Mouse (Mus musculus) midbrain, embryonic 11.5 days (tissue): ENCODE data around the gene Olfr465-ps1. TPM values are rescaled to one million over a fixed set of nuclear protein-coding genes. Genes with fewer than 3 reads are reported as not detected.

ENCODE experiments used
- ATAC-seq: fragments of 200-750 bp; cut with Nextera tagmentation; 2 replicates; pipeline ENCODE4 v1.8.0; 2017; ENCODE audit warnings: moderate TSS enrichment, moderate library complexity; ENCODE audit not compliant: low FRiP score
- DNase-seq: peaks from one replicate; pipeline ENCODE4 v3.0.0; 2015; ENCODE audit warnings: low spot score; ENCODE audit errors: missing footprints
- H3K27ac ChIP-seq: fragments of 300-500 bp; sonication (generic); 2 replicates; pipeline ENCODE4 v1.5.1; 2014; ENCODE audit warnings: low read depth, low read length
- H3K27me3 ChIP-seq: fragments of 300-500 bp; sonication (generic); 2 replicates; pipeline ENCODE4 v1.6.1; 2014; ENCODE audit warnings: mild to moderate bottlenecking, low read length, moderate library complexity, mixed read lengths; ENCODE audit not compliant: control insufficient read depth, insufficient read depth
- H3K36me3 ChIP-seq: fragments of 300-500 bp; sonication (generic); 2 replicates; pipeline ENCODE4 v1.6.1; 2014; ENCODE audit warnings: mild to moderate bottlenecking, low read length, moderate library complexity, mixed read lengths; ENCODE audit not compliant: control insufficient read depth, insufficient read depth
- H3K4me1 ChIP-seq: fragments of 300-500 bp; sonication (generic); 2 replicates; pipeline ENCODE4 v1.6.1; 2014; ENCODE audit warnings: low read length; ENCODE audit not compliant: control insufficient read depth, insufficient read depth
- H3K4me2 ChIP-seq: fragments of 300-500 bp; sonication (generic); 2 replicates; pipeline ENCODE4 v1.6.1; 2014; ENCODE audit warnings: mild to moderate bottlenecking, moderate library complexity
- H3K4me3 ChIP-seq: fragments of 300-500 bp; sonication (generic); 2 replicates; pipeline ENCODE4 v1.5.1; 2014; ENCODE audit warnings: low read depth, low read length
- H3K9ac ChIP-seq: fragments of 300-500 bp; sonication (generic); 2 replicates; pipeline ENCODE4 v1.6.1; 2014; ENCODE audit warnings: low read length
- H3K9me3 ChIP-seq: fragments of 300-500 bp; sonication (generic); 2 replicates; pipeline ENCODE4 v1.6.1; 2016; ENCODE audit warnings: low read length; ENCODE audit not compliant: control insufficient read depth
- WGBS: fragments of 180-500 bp; shearing (Covaris S2); extraction: QIAGEN DNeasy Blood & Tissue Kit; methylation state at CpG from one replicate; pipeline ENCODE4 v1.1.7; 2014; 5-methylcytosine and 5-hydroxymethylcytosine counted together
- polyA plus RNA-seq: library from polyadenylated mRNA; unstranded; fragments of >200 nt; fragmentation: Nextera tagmentation; extraction: Ambion mirVana; gene quantifications from 2 replicates; pipeline ENCODE4 v1.2.1, GENCODE M21; 2014

Gene Olfr465-ps1
- not detected in 2 replicates for polyA plus RNA-seq

DNA sequence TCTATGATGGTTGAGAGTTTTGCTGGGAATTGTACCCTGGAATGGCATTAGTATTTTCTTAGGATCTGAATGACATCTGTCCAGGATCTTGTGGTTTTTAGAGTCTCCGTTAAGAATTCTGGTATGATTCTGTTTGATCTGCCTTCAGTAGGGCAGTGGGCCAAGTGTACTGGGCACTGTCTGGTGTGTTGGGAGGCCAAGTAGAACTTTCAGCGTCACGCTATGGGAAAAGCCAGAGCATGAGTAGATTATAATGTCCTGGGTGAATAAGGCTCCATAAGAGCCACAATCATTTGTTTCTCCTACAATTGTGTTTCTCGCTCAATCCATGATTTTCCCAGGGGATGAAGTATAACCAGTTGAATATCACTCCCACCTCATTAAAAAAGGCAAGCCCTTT lies at the start of gene Olfr465-ps1:
Gene Olfr465-ps1, plus strand, starts transcription at position 301 of the 400 bp plus-strand sequence.
- DNase-seq = no peak
- Histone ChIP-seq H3K9me3 (no peaks in the 10 kb centered on the region), H3K4me1 (no peaks in the 10 kb centered on the region), H3K4me2 (no peak within 1 kb of the TSS), H3K36me3 (no peaks in the 10 kb centered on the region), H3K27ac (no peak within 1 kb of the TSS), H3K27me3 (no peaks in the 10 kb centered on the region), H3K9ac (no peak within 1 kb of the TSS), H3K4me3 (no peak within 1 kb of the TSS)
- WGBS = 87% methylated on average over 4 of the region's 4 CpGs
- ATAC-seq = no peak

DNA sequence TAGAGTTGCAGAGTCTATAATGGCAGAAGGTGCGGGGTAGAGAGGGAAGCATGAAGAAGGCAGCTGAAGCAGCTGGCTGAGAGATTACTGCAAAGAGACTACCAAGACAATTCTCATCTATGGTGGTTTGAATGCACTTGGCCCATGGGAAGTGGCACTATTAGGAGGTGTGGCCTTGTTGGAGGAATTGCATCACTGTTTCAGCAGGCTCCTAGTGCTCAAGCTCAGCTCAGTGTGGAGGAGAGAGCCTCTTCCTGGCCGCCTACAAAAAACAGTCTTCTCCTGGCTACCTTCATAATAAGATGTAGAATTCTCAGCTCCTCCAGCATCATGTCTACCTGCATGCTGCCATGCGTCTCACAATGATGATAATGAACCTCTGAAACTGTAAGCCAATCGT lies 42.0 kb upstream of the Olfr465-ps1 start:
- H3K4me2 ChIP-seq = no peak overlapping the region
- no peak overlapping the region for H3K4me3 ChIP-seq
- no peak overlapping the region for H3K27ac ChIP-seq
- no peak for ATAC-seq
- H3K27me3 ChIP-seq = no peaks in the 10 kb centered on the region
- WGBS = 95% methylated on average over 4 of the region's 4 CpGs
- H3K36me3 ChIP-seq = no peaks in the 10 kb centered on the region
- no peak overlapping the region for H3K9ac ChIP-seq
- no peaks in the 10 kb centered on the region for H3K4me1 ChIP-seq
- H3K9me3 ChIP-seq = peaks cover 14% of the 10 kb centered on the region
- no peak for DNase-seq

DNA sequence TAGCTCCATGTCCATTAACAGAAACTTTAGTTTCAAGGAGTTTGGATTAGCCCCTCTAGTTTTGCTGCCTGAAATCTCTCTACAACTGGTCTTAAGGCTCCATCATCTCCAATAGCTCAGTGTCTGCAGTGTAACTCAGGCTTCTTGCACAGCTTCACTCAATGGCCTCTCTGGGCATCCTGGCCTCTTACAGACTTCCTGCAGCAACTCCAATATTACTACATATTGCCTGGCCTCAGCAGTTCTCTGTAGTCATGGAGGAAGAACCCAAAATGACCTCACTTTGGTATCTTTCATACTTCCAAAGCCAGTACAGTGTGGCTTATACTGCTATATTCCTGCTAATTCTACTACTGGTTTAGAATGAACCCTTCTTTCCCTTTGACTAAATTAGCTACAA lies 40.9 kb upstream of the Olfr465-ps1 start:
- Histone ChIP-seq H3K4me3 (no peak overlapping the region), H3K9me3 (peaks cover 20% of the 10 kb centered on the region), H3K36me3 (no peaks in the 10 kb centered on the region), H3K4me1 (no peaks in the 10 kb centered on the region), H3K27ac (no peak overlapping the region), H3K27me3 (no peaks in the 10 kb centered on the region), H3K4me2 (no peak overlapping the region), H3K9ac (no peak overlapping the region)
- DNase-seq (no peak), ATAC-seq (no peak)

DNA sequence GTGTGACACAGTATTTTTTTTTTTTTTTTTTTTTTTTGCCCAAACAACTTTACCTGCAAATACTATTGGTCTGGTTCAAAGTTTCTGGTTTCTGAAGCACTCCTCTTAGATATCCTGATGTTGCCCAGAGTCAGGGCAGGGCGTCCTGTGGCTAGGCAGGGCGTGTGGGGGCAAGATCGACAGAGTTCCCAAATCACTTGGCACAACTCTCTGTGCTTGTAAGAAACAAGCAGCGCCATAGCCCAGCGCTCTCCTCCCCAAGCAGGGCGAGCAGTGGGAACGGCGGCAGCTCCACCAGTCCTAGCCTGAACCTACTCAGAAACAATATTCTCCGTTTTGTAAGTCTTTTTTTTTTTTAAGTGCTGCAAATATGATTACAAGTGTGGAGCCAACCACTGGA lies 37.2 kb upstream of the Olfr465-ps1 start:
- Histone ChIP-seq H3K27me3 (no peaks in the 10 kb centered on the region), H3K4me3 (no peak overlapping the region), H3K9ac (no peak overlapping the region), H3K4me1 (no peaks in the 10 kb centered on the region), H3K4me2 (no peak overlapping the region), H3K9me3 (peaks cover 30% of the 10 kb centered on the region), H3K27ac (no peak overlapping the region), H3K36me3 (no peaks in the 10 kb centered on the region)
- WGBS = 95% methylated on average over 9 of the region's 9 CpGs
- no peak for ATAC-seq
- no peak for DNase-seq

DNA sequence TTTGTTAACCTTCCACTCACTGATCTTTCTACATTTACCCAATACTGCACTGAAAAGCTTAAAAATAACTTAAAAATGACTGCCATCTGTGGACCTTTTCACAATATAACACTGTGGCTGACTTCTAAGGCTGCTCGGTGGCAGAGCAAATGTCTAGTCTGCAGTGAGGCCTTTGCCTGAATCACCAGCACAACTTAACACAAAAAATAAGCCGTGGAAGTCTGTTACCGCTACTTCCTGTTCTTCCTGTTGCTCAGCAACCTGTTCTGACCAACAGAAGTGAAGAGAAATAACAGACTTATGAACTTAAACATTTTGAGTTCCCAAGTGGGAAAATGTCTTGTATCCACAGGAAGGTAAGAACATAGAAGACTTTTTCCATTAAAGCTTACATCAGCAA lies 36.7 kb upstream of the Olfr465-ps1 start:
- ATAC-seq (no peak), DNase-seq (no peak)
- Histone ChIP-seq H3K9ac (no peak overlapping the region), H3K4me2 (no peak overlapping the region), H3K36me3 (no peaks in the 10 kb centered on the region), H3K9me3 (peaks cover 34% of the 10 kb centered on the region), H3K4me1 (no peaks in the 10 kb centered on the region), H3K4me3 (no peak overlapping the region), H3K27me3 (no peaks in the 10 kb centered on the region), H3K27ac (no peak overlapping the region)
- 96% methylated on average over 3 of the region's 3 CpGs for WGBS

DNA sequence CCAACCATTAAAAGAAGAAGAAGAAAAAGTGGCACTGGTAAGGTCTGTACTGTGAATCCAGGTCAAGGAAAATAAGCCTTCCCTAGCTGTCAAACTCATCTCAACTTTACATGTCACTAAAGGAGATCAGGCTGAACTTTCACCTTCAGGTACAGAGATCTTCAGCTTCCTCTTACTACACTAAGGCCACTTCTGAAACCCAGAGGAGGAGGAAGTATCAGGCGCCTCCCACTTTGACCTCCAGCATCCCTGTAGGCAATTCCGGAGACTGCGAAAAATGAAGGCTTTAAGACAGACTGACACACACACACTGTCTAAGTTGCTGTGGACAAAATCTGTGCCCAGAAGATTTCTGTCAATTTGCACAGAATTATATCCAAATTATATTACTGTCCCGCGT lies 25.9 kb upstream of the Olfr465-ps1 start:
- no peak overlapping the region for H3K27ac ChIP-seq
- DNase-seq = peak; percentile 90
- H3K27me3 ChIP-seq = no peaks in the 10 kb centered on the region
- H3K36me3 ChIP-seq = no peaks in the 10 kb centered on the region
- peak overlapping the region; percentile 84 for H3K9ac ChIP-seq
- peak; percentile 10; the same call in 1 of the 2 replicates for ATAC-seq
- no peaks in the 10 kb centered on the region; the same call in 1 of the 2 replicates for H3K9me3 ChIP-seq
- no peaks in the 10 kb centered on the region for H3K4me1 ChIP-seq
- 3% methylated on average over 5 of the region's 5 CpGs for WGBS
- peak overlapping the region; percentile 68 for H3K4me2 ChIP-seq
- peak overlapping the region; percentile 72 for H3K4me3 ChIP-seq

DNA sequence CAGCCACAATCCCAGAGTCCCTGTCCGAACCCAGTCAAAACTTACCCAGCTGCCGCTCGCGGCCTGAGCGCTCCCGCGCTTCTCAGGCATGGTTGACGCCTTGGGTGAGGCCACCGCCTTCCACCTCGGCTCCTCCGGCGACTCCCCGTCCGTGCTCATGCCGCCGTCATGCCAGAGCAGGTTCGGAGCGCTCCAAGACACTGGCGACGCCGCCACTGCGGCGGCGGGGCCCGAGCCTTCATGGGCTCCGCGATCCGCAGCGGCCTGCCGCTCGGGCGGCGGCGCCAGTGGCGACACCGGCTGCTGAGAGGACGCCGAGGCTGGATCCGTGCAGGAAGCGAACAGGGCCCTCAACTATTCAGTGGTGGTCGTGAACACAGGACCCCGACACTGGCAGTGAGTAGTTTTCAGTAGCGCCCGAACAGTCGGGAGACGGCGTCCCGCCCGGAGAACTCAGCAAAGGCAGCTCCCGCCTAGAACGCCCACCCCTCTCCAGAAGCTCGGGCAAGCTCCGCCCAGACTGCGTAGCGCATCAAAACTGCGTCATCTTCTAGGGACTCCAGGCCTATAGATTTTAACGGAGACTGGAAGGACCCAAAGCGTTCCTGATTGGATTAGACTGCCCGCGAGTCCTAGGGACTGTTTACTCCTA lies 25.3 kb upstream of the Olfr465-ps1 start, which contains the start of gene Mfsd14b:
Gene Mfsd14b, minus strand, starts transcription at position 517 of the 652 bp plus-strand sequence.
- Histone ChIP-seq H3K9me3 (no peaks in the 10 kb centered on the region; the same call in 1 of the 2 replicates), H3K27ac (peak within 1 kb of the TSS; percentile 42), H3K36me3 (no peaks in the 10 kb centered on the region), H3K4me3 (peak within 1 kb of the TSS; percentile 72), H3K9ac (peak within 1 kb of the TSS; percentile 84), H3K4me1 (no peaks in the 10 kb centered on the region), H3K4me2 (peak within 1 kb of the TSS; percentile 68), H3K27me3 (no peaks in the 10 kb centered on the region)
- WGBS = under 1% methylated on average over 60 of the region's 60 CpGs
- peak; percentile 99 for DNase-seq
- peak; percentile 99 for ATAC-seq

DNA sequence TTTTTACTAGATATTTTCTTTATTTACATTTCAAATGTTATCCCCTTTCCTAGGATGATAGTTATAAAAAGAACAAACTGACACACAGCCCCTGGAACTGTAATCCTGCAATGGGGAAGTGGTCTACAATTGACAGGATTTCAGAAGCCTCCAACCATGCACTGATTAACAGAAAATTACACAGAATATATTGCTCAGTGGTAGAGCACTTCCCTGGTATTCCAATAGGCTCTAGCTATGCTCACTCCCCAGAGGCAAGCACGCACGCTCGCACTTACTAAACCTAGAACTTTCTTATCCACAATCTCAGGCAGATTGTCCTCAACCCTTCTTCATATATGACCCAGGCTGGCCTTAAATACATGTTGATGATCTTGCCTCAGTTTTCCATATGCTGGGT lies 24.6 kb upstream of the Olfr465-ps1 start:
- H3K4me3 ChIP-seq = peak overlapping the region; percentile 72
- H3K27ac ChIP-seq = no peak overlapping the region
- WGBS = 64% methylated on average over 3 of the region's 3 CpGs
- no peaks in the 10 kb centered on the region for H3K27me3 ChIP-seq
- H3K9ac ChIP-seq = peak overlapping the region; percentile 84
- no peaks in the 10 kb centered on the region for H3K36me3 ChIP-seq
- no peaks in the 10 kb centered on the region for H3K4me1 ChIP-seq
- H3K4me2 ChIP-seq = peak overlapping the region; percentile 68
- peak; percentile 88 for DNase-seq
- ATAC-seq = peak; percentile 56
- H3K9me3 ChIP-seq = no peaks in the 10 kb centered on the region; the same call in 1 of the 2 replicates

DNA sequence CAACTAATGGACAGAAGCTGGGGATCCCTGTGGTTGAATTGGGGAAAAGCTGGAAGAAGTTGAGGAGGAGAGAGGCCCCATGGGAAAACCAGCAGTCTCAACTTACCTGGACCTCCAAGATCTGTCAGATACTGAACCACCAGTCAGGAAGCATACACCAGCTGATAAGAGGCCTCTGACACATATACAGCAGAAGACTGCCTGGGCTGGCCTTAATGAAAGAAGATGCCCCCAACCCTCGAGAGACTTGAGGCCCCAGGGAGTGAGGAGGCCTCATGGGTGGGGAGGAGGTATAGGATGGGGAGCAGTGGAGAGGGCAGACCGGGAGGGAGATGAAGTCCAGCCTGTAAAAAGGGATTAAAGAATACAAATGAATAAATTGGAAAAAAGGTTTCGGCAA lies 16.9 kb upstream of the Olfr465-ps1 start:
- Histone ChIP-seq H3K36me3 (no peaks in the 10 kb centered on the region), H3K9ac (no peak overlapping the region), H3K4me2 (no peak overlapping the region), H3K9me3 (no peaks in the 10 kb centered on the region), H3K27ac (no peak overlapping the region), H3K27me3 (no peaks in the 10 kb centered on the region), H3K4me1 (no peaks in the 10 kb centered on the region), H3K4me3 (no peak overlapping the region)
- no peak for ATAC-seq
- DNase-seq = no peak
- 65% methylated on average over 3 of the region's 3 CpGs for WGBS
